Mouse (Mus musculus) intestine, embryonic 16.5 days (tissue): ENCODE data around the gene L3mbtl1. TPM values are rescaled to one million over a fixed set of nuclear protein-coding genes. Genes with fewer than 3 reads are reported as not detected.

Experiments
- ATAC-seq: fragments of 200-750 bp; cut with Nextera tagmentation; 2 replicates; pipeline ENCODE4 v1.8.0; 2017; ENCODE audit warnings: moderate TSS enrichment, moderate library complexity
- H3K27ac ChIP-seq: fragments of 300-500 bp; sonication (generic); 2 replicates; pipeline ENCODE4 v1.5.1; 2014; ENCODE audit warnings: mild to moderate bottlenecking, low read length
- H3K27me3 ChIP-seq: fragments of 300-500 bp; sonication (generic); replicated peaks from 2 replicates; pipeline ENCODE4 v1.6.1; 2014; ENCODE audit warnings: low read length, control low read depth, mixed read lengths; ENCODE audit not compliant: control insufficient read depth, insufficient read depth
- H3K36me3 ChIP-seq: fragments of 300-500 bp; sonication (generic); 2 replicates; pipeline ENCODE4 v1.6.1; 2014; ENCODE audit warnings: low read length, control low read depth; ENCODE audit not compliant: control insufficient read depth, insufficient read depth
- H3K4me1 ChIP-seq: fragments of 300-500 bp; sonication (generic); 2 replicates; pipeline ENCODE4 v1.6.1; 2014; ENCODE audit warnings: low read length, control low read depth, mixed read lengths; ENCODE audit not compliant: control insufficient read depth, insufficient read depth
- H3K4me2 ChIP-seq: fragments of 300-500 bp; sonication (generic); 2 replicates; pipeline ENCODE4 v1.6.1; 2014; ENCODE audit warnings: low read depth, low read length, control low read depth
- H3K4me3 ChIP-seq: fragments of 300-500 bp; sonication (generic); 2 replicates; pipeline ENCODE4 v1.5.1; 2014; ENCODE audit warnings: mild to moderate bottlenecking, low read length
- H3K9ac ChIP-seq: fragments of 300-500 bp; sonication (generic); 2 replicates; pipeline ENCODE4 v1.6.1; 2014; ENCODE audit warnings: low read depth, low read length
- H3K9me3 ChIP-seq: fragments of 300-500 bp; sonication (generic); 2 replicates; pipeline ENCODE4 v1.6.1; 2016; ENCODE audit warnings: low read length, control low read depth; ENCODE audit not compliant: control insufficient read depth
- WGBS: fragments of 180-500 bp; shearing (Covaris S2); extraction: QIAGEN DNeasy Blood & Tissue Kit; methylation state at CpG from one replicate; pipeline ENCODE4 v1.1.7; 2014; 5-methylcytosine and 5-hydroxymethylcytosine counted together
- polyA plus RNA-seq: library from polyadenylated mRNA; unstranded; fragments of >200 nt; fragmentation: Nextera tagmentation; extraction: Ambion mirVana; gene quantifications from 2 replicates; pipeline ENCODE4 v1.2.1, GENCODE M21; 2015

Gene L3mbtl1
- polyA plus RNA-seq, 1 experiment from 2014 or later, result 0.09 TPM

DNA sequence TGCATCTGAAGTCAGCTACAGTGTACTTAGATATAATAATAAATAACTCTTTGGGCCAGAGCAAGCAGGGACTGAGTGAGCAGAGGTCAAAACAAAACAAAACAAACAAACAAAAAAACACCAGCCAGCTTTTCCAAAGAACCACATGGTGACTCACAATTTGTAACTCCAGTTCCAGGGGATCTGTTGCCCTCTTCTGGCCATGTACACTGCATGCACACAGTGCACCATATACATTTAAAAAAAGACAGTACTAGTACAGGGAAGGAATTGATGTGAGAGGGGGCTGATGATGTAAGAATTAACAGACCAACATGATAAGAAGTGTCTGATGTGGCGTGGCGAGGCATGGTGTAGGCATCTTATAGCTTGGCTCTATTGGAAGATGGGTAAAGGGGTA, 13.6 kb downstream of the L3mbtl1 start:
- Histone ChIP-seq H3K4me3 (no peak overlapping the region), H3K27ac (no peak overlapping the region), H3K4me2 (no peak overlapping the region), H3K4me1 (no peaks in the 10 kb centered on the region), H3K9ac (no peak overlapping the region), H3K36me3 (no peaks in the 10 kb centered on the region), H3K27me3 (no peaks in the 10 kb centered on the region), H3K9me3 (no peaks in the 10 kb centered on the region)
- WGBS, result 95% methylated on average over 2 of the region's 2 CpGs
- no peak for ATAC-seq

- ATAC-seq, result no peak
- H3K27ac ChIP-seq, result no peak overlapping the region
Observed at GRCm38 (mm10) chr2:162961321-162961720, 18.0 kb downstream of the L3mbtl1 start.

GRCm38 (mm10) chr2:162966734-162967133, 23.5 kb downstream of the L3mbtl1 start:
- Histone ChIP-seq H3K27me3 (no peaks in the 10 kb centered on the region), H3K4me2 (no peak overlapping the region), H3K27ac (no peak overlapping the region), H3K36me3 (no peaks in the 10 kb centered on the region), H3K4me3 (no peak overlapping the region), H3K9me3 (no peaks in the 10 kb centered on the region), H3K4me1 (no peaks in the 10 kb centered on the region), H3K9ac (no peak overlapping the region)
- 89% methylated on average over 2 of the region's 2 CpGs for WGBS
- no peak for ATAC-seq

More at GRCm38 (mm10) chr2:162961321-162961720, 18.0 kb downstream of the L3mbtl1 start:
- WGBS, result 67% methylated on average over 10 of the region's 10 CpGs
- Histone ChIP-seq H3K36me3 (no peaks in the 10 kb centered on the region), H3K4me3 (no peak overlapping the region), H3K4me2 (no peak overlapping the region), H3K4me1 (no peaks in the 10 kb centered on the region), H3K27me3 (no peaks in the 10 kb centered on the region), H3K9me3 (no peaks in the 10 kb centered on the region), H3K9ac (no peak overlapping the region)

GRCm38 (mm10) chr2:162968357-162968756, 25.1 kb downstream of the L3mbtl1 start:
- no peaks in the 10 kb centered on the region for H3K27me3 ChIP-seq
- H3K27ac ChIP-seq, result no peak overlapping the region
- H3K4me2 ChIP-seq, result no peak overlapping the region
- 0 out of 2 replicates have a peak, but pooled peaks have one; percentile 10 for ATAC-seq
- H3K36me3 ChIP-seq, result no peaks in the 10 kb centered on the region
- WGBS, result 10% methylated on average over 5 of the region's 5 CpGs
- H3K4me1 ChIP-seq, result peaks cover 7% of the 10 kb centered on the region
- no peak overlapping the region for H3K9ac ChIP-seq
- H3K4me3 ChIP-seq, result no peak overlapping the region
- no peaks in the 10 kb centered on the region for H3K9me3 ChIP-seq

DNA sequence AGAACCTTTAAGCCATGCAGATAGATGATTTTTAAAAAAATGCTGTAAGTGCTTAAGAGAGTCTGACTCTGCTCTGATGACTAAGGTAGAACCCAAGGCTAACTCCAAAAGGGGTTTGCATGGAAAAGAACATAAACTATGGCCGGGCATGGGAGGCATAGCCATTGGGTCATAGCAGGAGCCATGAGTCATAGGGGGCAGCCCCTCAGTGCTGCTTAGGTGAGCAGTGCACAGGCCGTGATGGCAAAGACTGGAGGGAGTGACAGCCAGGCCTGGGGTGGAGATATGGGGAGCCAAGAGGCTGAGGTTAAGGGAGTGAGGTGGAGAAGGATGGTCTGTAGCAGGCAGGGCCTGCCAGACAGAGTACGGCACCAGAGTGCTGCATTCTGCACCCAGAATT, 25.8 kb downstream of the L3mbtl1 start:
- Histone ChIP-seq H3K27me3 (no peaks in the 10 kb centered on the region), H3K4me1 (peaks cover 13% of the 10 kb centered on the region), H3K9ac (no peak overlapping the region), H3K36me3 (no peaks in the 10 kb centered on the region), H3K4me3 (no peak overlapping the region), H3K4me2 (no peak overlapping the region), H3K9me3 (no peaks in the 10 kb centered on the region), H3K27ac (no peak overlapping the region)
- 78% methylated on average over 3 of the region's 3 CpGs for WGBS
- ATAC-seq, result no peak

GRCm38 (mm10) chr2:162970896-162971295, 27.6 kb downstream of the L3mbtl1 start:
- Histone ChIP-seq H3K9me3 (no peaks in the 10 kb centered on the region), H3K27ac (no peak overlapping the region), H3K4me1 (peaks cover 13% of the 10 kb centered on the region), H3K9ac (no peak overlapping the region), H3K27me3 (no peaks in the 10 kb centered on the region), H3K4me3 (no peak overlapping the region), H3K4me2 (no peak overlapping the region), H3K36me3 (no peaks in the 10 kb centered on the region)
- ATAC-seq, result no peak
- WGBS, result 75% methylated on average over 6 of the region's 6 CpGs

DNA sequence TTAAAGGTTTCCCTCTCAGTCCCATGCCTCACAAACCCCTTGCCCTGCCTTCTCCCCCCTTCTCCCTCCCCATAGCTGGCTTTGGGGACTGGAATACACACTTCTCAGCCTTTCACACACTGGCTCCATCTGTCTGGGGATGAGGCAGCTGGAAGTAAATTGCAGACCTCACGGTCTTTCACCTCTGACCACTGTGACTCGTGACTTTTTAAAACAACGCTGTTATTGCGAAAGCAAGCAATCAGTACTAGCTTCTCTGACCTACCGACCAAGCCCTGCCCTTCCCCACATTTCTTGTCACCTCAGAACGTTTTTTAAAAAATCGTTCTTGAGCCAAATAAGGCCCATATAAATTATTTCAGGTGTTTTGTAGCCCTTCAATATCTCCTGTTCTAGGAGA, 29.5 kb downstream of the L3mbtl1 start:
- ATAC-seq, result peak; percentile 67
- WGBS, result 31% methylated on average over 7 of the region's 7 CpGs

GRCm38 (mm10) chr2:162973206-162973605, 29.9 kb downstream of the L3mbtl1 start:
- Histone ChIP-seq H3K36me3 (no peaks in the 10 kb centered on the region), H3K4me1 (peaks cover 13% of the 10 kb centered on the region), H3K4me3 (no peak overlapping the region), H3K9ac (0 out of 2 replicates have a peak overlapping the region, but pooled peaks have one; percentile 14), H3K27me3 (no peaks in the 10 kb centered on the region), H3K4me2 (no peak overlapping the region), H3K9me3 (no peaks in the 10 kb centered on the region), H3K27ac (no peak overlapping the region)
- no peak; the same call in 1 of the 2 replicates for ATAC-seq
- WGBS, result 64% methylated on average over 5 of the region's 5 CpGs

More for the DNA sequence above, 29.5 kb downstream of the L3mbtl1 start:
- Histone ChIP-seq H3K27ac (no peak overlapping the region), H3K4me1 (peaks cover 13% of the 10 kb centered on the region), H3K4me3 (no peak overlapping the region), H3K9ac (no peak overlapping the region), H3K9me3 (no peaks in the 10 kb centered on the region), H3K36me3 (no peaks in the 10 kb centered on the region), H3K4me2 (no peak overlapping the region), H3K27me3 (no peaks in the 10 kb centered on the region)

- Histone ChIP-seq H3K4me2 (no peak overlapping the region), H3K36me3 (no peaks in the 10 kb centered on the region), H3K9me3 (no peaks in the 10 kb centered on the region), H3K4me1 (peaks cover 13% of the 10 kb centered on the region), H3K4me3 (no peak overlapping the region), H3K27ac (no peak overlapping the region), H3K27me3 (no peaks in the 10 kb centered on the region), H3K9ac (0 out of 2 replicates have a peak overlapping the region, but pooled peaks have one; percentile 14)
- ATAC-seq, result peak; percentile 43; the same call in 1 of the 2 replicates
- WGBS, result 21% methylated on average over 11 of the region's 11 CpGs
Observed at GRCm38 (mm10) chr2:162973637-162974036, 30.4 kb downstream of the L3mbtl1 start.

GRCm38 (mm10) chr2:162975157-162975775, 32.0 kb downstream of the L3mbtl1 start:
- H3K27ac ChIP-seq, result no peak overlapping the region
- no peaks in the 10 kb centered on the region for H3K36me3 ChIP-seq
- no peaks in the 10 kb centered on the region for H3K27me3 ChIP-seq
- no peak overlapping the region for H3K4me2 ChIP-seq
- peaks cover 13% of the 10 kb centered on the region for H3K4me1 ChIP-seq
- ATAC-seq, result no peak
- WGBS, result 74% methylated on average over 11 of the region's 11 CpGs
- no peaks in the 10 kb centered on the region for H3K9me3 ChIP-seq
- H3K9ac ChIP-seq, result no peak overlapping the region
- no peak overlapping the region for H3K4me3 ChIP-seq
